Mouse (Mus musculus): Measurements from ENCODE around the gene Fndc8.
A peak's percentile ranks its signal among the peaks of the same experiment; 100 is the strongest.
"Not testable (repeated sequence)": the region's sequence is repeated elsewhere in the genome, so short reads cannot be mapped to it uniquely, and the experiment has no call there.

The Fndc8 gene

GRCm38 (mm10) chr11:82910679-82911389, 18.9 kb downstream of the Fndc8 start:
- DNase-seq (ENCODE audit: low spot score), result no peak

GRCm38 (mm10) chr11:82914711-82915352, 22.9 kb downstream of the Fndc8 start:
- DNase-seq (ENCODE audit: low spot score), result peak; percentile 88

GRCm38 (mm10) chr11:82920768-82921167, 28.8 kb downstream of the Fndc8 start:
- no peak for DNase-seq (ENCODE audit: low spot score)

- no peak for DNase-seq (ENCODE audit: low spot score)
Measured at GRCm38 (mm10) chr11:82921691-82922090, 29.8 kb downstream of the Fndc8 start.

GRCm38 (mm10) chr11:82923910-82924309, 32.0 kb downstream of the Fndc8 start:
- DNase-seq (ENCODE audit: low spot score), result not testable (repeated sequence)

GRCm38 (mm10) chr11:82928897-82929632, 37.1 kb downstream of the Fndc8 start:
- DNase-seq (ENCODE audit: low spot score), result no peak

- DNase-seq (ENCODE audit: low spot score), result no peak
Measured at GRCm38 (mm10) chr11:82929633-82929950, 37.7 kb downstream of the Fndc8 start.

- DNase-seq (ENCODE audit: low spot score), result peak; percentile 50
Measured at GRCm38 (mm10) chr11:82930391-82930955, 38.5 kb downstream of the Fndc8 start.

GRCm38 (mm10) chr11:82931161-82931560, 39.2 kb downstream of the Fndc8 start:
- DNase-seq (ENCODE audit: low spot score), result not testable (repeated sequence)

GRCm38 (mm10) chr11:82931671-82932450, 39.9 kb downstream of the Fndc8 start:
- DNase-seq (ENCODE audit: low spot score), result not testable (repeated sequence)

GRCm38 (mm10) chr11:82933186-82933585, 41.3 kb downstream of the Fndc8 start:
- DNase-seq (ENCODE audit: low spot score), result no peak

- peak; percentile 27 for DNase-seq (ENCODE audit: low spot score)
Measured at GRCm38 (mm10) chr11:82943336-82943735, 51.4 kb downstream of the Fndc8 start.

- no peak for DNase-seq (ENCODE audit: low spot score)
Measured at GRCm38 (mm10) chr11:82945636-82946035, 53.7 kb downstream of the Fndc8 start.

GRCm38 (mm10) chr11:82947457-82947856, 55.5 kb downstream of the Fndc8 start:
- DNase-seq (ENCODE audit: low spot score), result no peak

- DNase-seq (ENCODE audit: low spot score), result no peak
Measured at GRCm38 (mm10) chr11:82949036-82949435, 57.1 kb downstream of the Fndc8 start.
